Mouse (Mus musculus): ENCODE data around the gene Hk2.

DNA sequence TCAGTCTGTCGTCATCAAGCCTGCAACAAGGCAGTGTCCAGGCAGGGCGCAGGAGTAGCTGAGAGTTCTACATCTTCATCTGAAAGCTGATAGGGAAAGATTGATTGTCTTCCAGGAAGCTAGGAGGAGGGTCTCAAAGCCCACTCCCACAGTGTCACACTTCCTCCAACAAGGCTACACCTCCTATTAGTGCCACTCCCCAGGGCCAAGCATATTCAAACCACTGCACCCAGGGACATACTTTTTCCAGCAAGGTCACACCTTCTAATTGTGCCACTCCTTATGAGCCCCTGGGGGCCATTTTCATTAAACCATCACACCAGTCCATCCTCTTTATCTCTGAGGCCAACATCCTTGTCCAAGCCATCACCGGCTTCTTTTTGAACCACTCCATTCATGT is 77.5 kb downstream of the Hk2 start:
- no peak for TF ChIP-seq CTCF (IDR thresholded peaks at IDR 0.05; ENCODE audit: extremely low read depth, insufficient read depth, low read length)
- no peak for TF ChIP-seq POLR2A (IDR thresholded peaks at IDR 0.05; ENCODE audit: extremely low read depth, insufficient read depth, low read length)

Measured in cortical plate, adult 2 months (tissue).